Mouse (Mus musculus) erythroblast, embryonic 14.5 days (primary cell): Measurements from ENCODE around the gene Ntng1. TPM values are rescaled to one million over a fixed set of nuclear protein-coding genes. Genes with fewer than 3 reads are reported as not detected.

Source experiments
- H3K27me3 ChIP-seq: 2 replicates; pipeline ENCODE4 v1.6.1; 2012; ENCODE audit warnings: inconsistent platforms; ENCODE audit not compliant: control insufficient read depth
- H3K36me3 ChIP-seq: 2 replicates; pipeline ENCODE4 v1.6.1; 2012; ENCODE audit warnings: mild to moderate bottlenecking, inconsistent platforms; ENCODE audit not compliant: control insufficient read depth
- H3K4me1 ChIP-seq: 2 replicates; pipeline ENCODE4 v1.6.1; 2012; ENCODE audit warnings: inconsistent platforms; ENCODE audit not compliant: control insufficient read depth
- H3K4me3 ChIP-seq: replicated peaks from 2 replicates; pipeline ENCODE3; 2012; ENCODE audit warnings: moderate library complexity, mild to moderate bottlenecking, inconsistent platforms
- H3K9me3 ChIP-seq: 2 replicates; pipeline ENCODE4 v1.6.1; 2012; ENCODE audit warnings: low read length, inconsistent platforms, mixed read lengths; ENCODE audit not compliant: control insufficient read depth
- GATA1 ChIP-seq: IDR thresholded peaks from 2 replicates; pipeline ENCODE4 v1.6.1; 2012; ENCODE audit warnings: low read length, inconsistent platforms, mixed read lengths
- TAL1 ChIP-seq: IDR thresholded peaks from 3 replicates; pipeline ENCODE4 v1.6.1; 2012; ENCODE audit warnings: low read length, inconsistent platforms, mixed read lengths
- polyA plus RNA-seq: library from polyadenylated mRNA; stranded (reverse); fragments of >175 nt; gene quantifications from 2 replicates; pipeline ENCODE4 v1.2.3, GENCODE M21; 2012

The Ntng1 gene
- polyA plus RNA-seq, 1 experiment, result not detected

- no peak for TF ChIP-seq GATA1
- no peak for TF ChIP-seq TAL1
- H3K36me3 ChIP-seq, result no peaks in the 10 kb centered on the region
- H3K9me3 ChIP-seq, result no peaks in the 10 kb centered on the region; the same call in 1 of the 2 replicates
- no peaks in the 10 kb centered on the region for H3K4me1 ChIP-seq
- no peaks in the 10 kb centered on the region for H3K27me3 ChIP-seq
- no peak overlapping the region for H3K4me3 ChIP-seq
Observed at GRCm38 (mm10) chr3:109962631-109963030, 181.2 kb downstream of the Ntng1 start.

- H3K4me1 ChIP-seq, result no peaks in the 10 kb centered on the region
- H3K9me3 ChIP-seq, result no peaks in the 10 kb centered on the region; the same call in 1 of the 2 replicates
- no peak overlapping the region for H3K4me3 ChIP-seq
- TF ChIP-seq TAL1 (no peak), GATA1 (no peak)
- no peaks in the 10 kb centered on the region for H3K36me3 ChIP-seq
- no peaks in the 10 kb centered on the region for H3K27me3 ChIP-seq
Observed at GRCm38 (mm10) chr3:109942960-109943359, 200.9 kb downstream of the Ntng1 start.

DNA sequence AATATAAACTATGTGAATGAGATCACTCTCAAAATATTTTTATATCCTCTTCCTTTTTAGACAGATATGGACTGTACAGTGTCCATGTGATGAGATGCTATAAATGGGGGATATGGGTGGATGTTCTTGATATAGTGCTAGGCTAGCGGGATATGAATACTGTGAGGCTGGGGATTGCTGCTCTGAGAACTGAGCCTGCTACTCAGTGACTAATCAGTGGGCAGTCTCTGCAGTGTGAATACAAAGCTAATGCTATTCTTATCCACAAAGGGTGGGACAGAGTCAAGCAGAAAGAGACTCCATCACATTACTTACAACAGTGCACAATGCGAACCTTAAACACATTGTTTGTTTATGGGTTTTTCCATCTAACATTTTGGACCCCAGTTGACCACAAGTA is 206.2 kb downstream of the Ntng1 start:
- H3K27me3 ChIP-seq, result no peaks in the 10 kb centered on the region
- H3K4me1 ChIP-seq, result no peaks in the 10 kb centered on the region
- TF ChIP-seq GATA1, result no peak
- no peak for TF ChIP-seq TAL1
- no peak overlapping the region for H3K4me3 ChIP-seq
- H3K36me3 ChIP-seq, result no peaks in the 10 kb centered on the region
- peaks cover 9% of the 10 kb centered on the region for H3K9me3 ChIP-seq

GRCm38 (mm10) chr3:109936275-109936674 is 207.5 kb downstream of the Ntng1 start:
- Histone ChIP-seq H3K4me1 (no peaks in the 10 kb centered on the region), H3K27me3 (no peaks in the 10 kb centered on the region), H3K4me3 (no peak overlapping the region), H3K36me3 (no peaks in the 10 kb centered on the region), H3K9me3 (peaks cover 9% of the 10 kb centered on the region)
- TF ChIP-seq TAL1, result no peak
- TF ChIP-seq GATA1, result no peak

- no peak for TF ChIP-seq GATA1
- TF ChIP-seq TAL1, result no peak
- Histone ChIP-seq H3K36me3 (no peaks in the 10 kb centered on the region), H3K4me1 (no peaks in the 10 kb centered on the region), H3K27me3 (no peaks in the 10 kb centered on the region), H3K9me3 (peaks cover 9% of the 10 kb centered on the region), H3K4me3 (no peak overlapping the region)
Observed at GRCm38 (mm10) chr3:109932261-109932660, 211.6 kb downstream of the Ntng1 start.

DNA sequence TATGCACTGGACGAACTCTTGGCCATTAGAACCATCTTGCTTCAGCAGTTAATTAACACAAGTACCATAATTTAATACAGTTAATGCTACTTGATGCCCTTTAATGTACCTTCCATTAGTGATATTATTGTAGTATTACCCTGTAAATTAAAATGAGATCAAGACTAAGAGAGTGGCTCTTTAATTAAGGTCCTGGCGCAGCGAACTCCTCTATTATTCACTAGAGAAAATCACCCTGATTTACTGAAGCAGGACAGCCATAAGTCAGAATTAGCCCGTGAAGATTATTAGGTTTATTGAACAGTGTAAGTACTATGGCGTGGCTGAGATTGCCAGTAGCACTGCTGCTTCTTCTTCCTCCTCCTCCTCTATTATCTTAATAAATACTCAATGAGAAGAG is 212.8 kb downstream of the Ntng1 start:
- TF ChIP-seq TAL1, result no peak
- peaks cover 5% of the 10 kb centered on the region for H3K9me3 ChIP-seq
- no peaks in the 10 kb centered on the region for H3K4me1 ChIP-seq

GRCm38 (mm10) chr3:109923788-109924187 is 220.0 kb downstream of the Ntng1 start:
- no peaks in the 10 kb centered on the region for H3K27me3 ChIP-seq
- no peak overlapping the region for H3K4me3 ChIP-seq
- TF ChIP-seq TAL1 (no peak), GATA1 (no peak)
- no peaks in the 10 kb centered on the region for H3K36me3 ChIP-seq
- peaks cover 7% of the 10 kb centered on the region; the same call in 1 of the 2 replicates for H3K9me3 ChIP-seq
- H3K4me1 ChIP-seq, result no peaks in the 10 kb centered on the region

More for the DNA sequence above, 212.8 kb downstream of the Ntng1 start:
- Histone ChIP-seq H3K4me3 (no peak overlapping the region), H3K36me3 (no peaks in the 10 kb centered on the region), H3K27me3 (no peaks in the 10 kb centered on the region)

GRCm38 (mm10) chr3:109918996-109919395 is 224.8 kb downstream of the Ntng1 start:
- no peaks in the 10 kb centered on the region for H3K27me3 ChIP-seq
- no peak for TF ChIP-seq GATA1
- no peak for TF ChIP-seq TAL1
- H3K9me3 ChIP-seq, result peaks cover 9% of the 10 kb centered on the region; the same call in 1 of the 2 replicates
- no peak overlapping the region for H3K4me3 ChIP-seq
- no peaks in the 10 kb centered on the region for H3K4me1 ChIP-seq
- no peaks in the 10 kb centered on the region for H3K36me3 ChIP-seq

DNA sequence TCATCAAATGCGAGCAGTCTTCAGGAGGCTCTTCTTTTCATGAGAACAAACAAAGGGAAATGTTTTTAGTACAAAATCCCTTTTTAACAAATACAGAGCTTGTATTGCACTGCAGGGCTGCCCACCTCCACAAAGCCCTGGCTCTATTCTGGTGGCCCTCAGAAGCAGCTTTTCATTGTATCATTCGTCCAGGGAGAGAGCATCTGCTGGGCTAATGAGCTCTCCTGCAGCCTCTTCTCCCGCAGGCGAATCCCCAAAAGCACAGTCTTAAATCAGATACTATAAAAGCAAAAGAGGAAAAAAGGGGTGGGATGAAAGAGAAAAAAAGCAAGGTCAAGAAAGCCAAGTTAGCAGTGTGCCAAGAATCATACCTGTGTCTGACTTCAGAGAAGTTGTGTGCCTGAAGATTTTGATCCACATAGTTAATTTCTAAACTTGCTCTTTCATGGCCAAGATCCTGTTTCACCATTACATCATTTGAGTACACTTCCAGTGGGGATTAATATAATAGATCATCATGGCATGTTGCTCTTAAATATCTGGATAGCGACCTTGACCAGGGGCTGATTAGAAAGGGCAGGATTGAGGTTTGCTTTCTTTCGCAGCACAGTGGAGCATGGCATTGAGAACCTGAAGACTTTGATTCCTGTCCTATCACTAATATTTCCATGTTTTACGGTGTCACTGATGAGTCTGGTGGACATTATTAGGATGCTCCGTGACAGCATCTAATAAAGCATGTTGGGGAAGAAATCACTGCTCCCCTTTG is 225.7 kb downstream of the Ntng1 start:
- TF ChIP-seq GATA1, result no peak
- TF ChIP-seq TAL1, result no peak
- H3K4me1 ChIP-seq, result no peaks in the 10 kb centered on the region
- H3K9me3 ChIP-seq, result peaks cover 9% of the 10 kb centered on the region; the same call in 1 of the 2 replicates
- no peaks in the 10 kb centered on the region for H3K36me3 ChIP-seq
- H3K27me3 ChIP-seq, result no peaks in the 10 kb centered on the region
- H3K4me3 ChIP-seq, result no peak overlapping the region
